Mouse (Mus musculus) adrenal gland, adult (tissue): ENCODE measurements around the gene Cdpf1.
"Not testable (repeated sequence)": the region's sequence is repeated elsewhere in the genome, so short reads cannot be mapped to it uniquely, and the experiment has no call there.

Experiments used
- DNase-seq, 2 experiments: peaks; one replicate each; pipeline ENCODE4 v3.0.0; 2022 to 2023; ENCODE audit warnings: low spot score in 1 of 2; ENCODE audit not compliant: inconsistent age in 2 of 2

Gene Cdpf1

DNA sequence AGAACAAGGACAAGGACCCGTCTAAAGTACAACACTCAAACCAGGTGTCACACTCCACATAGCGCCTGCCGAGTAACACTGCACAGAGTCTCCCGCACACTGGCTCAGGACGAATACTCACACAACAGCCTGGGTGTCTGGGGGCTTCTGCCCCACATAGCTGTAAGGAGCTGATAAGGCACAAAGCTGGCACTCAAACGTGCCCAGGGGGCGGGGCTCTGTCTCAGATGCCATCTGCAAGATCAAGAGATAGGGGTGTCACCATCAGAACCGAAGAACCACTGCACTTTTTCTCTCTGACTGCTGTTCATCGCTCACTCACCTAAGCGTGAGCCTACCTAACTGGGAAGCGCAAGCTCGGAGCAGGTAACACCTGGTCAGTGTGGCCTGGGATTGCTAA lies 2.4 kb downstream of the Cdpf1 start:
- DNase-seq = no peak

DNA sequence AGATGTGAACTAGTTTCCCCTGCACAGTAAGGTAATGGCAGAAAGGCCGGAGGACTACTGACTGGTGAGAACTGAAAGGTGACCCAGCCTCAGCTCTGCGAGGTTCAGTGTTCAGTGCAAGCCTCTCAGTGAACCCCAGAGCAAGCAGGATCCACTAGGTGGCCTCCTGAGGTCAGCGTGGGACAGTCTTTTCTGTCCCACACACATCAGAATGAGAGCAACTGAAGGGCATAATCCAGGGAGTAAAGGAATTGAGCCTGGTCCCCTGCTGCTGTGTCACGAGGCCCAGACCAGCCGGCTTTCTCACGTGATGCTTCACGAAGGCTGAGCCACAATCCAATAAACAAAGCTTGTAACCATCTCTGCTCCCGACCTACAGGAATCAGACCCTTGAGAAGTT lies 3.1 kb downstream of the Cdpf1 start:
- DNase-seq = no peak

DNA sequence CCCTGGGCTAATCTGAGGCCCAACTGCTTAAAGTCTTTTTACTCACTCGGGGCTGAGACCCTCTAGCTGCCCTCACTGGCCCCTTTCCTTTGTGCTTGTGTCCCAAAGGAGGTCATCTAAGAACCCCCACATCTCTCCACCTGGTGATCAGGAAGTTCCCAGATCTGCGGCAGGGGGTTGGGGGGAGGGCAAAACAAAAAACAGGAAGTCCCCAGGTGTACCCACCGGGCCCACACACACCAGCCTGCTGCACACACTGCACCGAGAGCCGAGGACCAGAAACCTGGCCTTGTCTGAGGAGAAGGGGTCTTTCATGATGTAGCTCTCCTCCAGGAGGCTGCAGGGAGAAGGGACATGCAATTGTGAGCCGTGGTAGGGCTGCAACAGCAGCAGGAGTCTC lies 3.5 kb downstream of the Cdpf1 start:
- no peak for DNase-seq

DNA sequence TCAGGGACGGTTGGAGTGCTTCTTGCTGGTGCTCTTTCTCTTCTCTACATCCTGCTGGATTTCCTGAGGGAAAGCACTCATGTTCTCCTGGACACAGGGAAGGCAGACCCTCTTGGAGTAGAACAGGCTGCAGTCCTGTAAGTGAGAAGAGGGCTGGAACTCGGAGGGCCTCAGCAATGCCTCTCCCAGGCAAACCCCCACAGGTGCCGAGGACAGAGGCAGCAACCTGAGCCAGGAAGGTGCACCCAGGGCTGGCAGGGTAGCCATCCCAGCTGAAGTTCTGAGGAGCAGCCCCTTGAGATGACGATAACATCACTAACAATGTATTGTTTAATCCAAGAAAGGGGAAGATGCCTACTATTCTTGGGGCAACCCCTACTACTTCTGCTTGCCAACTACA lies 4.1 kb downstream of the Cdpf1 start:
- DNase-seq = no peak

DNA sequence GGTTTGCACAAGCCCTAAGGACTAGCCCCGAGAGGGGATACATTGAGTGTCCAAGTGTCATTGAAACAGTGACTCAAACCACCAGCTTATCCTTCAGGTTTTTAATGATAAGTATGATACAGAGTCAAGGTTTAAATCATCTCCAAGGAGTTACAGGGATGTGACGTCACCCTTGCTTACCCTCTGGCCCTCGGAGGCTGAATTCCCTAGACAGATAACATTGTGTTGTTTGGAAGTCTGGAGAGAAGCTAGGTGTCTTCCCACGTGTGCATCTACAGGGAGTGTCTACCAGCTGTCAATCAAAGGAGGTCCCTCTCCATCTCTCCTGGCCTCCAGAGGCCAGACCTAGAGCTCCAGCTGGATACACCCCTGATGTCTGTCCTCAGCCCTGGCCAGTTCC lies 4.6 kb downstream of the Cdpf1 start:
- DNase-seq = peak in 1 of 2 experiments; percentile 65

DNA sequence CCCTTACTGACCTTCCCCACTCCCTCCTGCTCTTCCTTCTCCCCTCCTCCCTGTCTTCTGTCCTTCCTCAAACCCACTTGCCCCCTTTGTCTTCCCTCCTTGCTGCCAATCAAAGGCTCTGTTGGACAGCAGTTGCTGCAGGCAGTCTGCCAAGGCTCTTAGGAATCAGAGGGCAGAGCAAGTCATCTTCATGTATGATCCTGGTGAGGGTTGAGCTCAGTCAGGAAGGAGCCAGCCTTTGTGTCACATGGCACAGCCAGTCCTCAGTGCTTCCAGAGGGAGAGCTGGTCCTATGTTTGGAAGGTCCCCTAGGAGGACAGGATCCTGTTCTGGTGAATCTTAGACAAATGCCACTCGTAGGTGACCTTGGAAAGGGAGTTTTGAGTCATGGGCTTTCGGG lies 8.6 kb downstream of the Cdpf1 start:
- DNase-seq = peak; percentile 39 to 71

DNA sequence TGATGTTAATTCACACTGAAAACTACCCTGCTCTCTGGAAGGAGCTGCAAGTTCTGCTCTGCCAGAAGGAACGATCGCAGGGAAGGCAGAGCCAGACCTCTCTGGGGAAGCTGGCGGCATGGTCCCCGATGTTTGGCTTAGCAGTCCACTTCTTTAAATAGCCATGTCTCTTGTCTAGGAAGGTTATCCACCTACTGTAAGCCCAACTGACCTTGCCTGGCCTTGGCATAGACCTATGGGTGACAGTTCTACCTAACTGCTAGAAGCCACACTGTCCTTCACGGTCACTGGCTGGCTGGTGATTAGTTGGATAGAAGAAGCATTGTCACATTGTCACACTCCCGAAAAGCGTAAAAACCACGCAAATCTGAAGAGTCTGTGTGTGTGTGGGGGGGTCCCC lies 12.8 kb downstream of the Cdpf1 start:
- DNase-seq = no peak

DNA sequence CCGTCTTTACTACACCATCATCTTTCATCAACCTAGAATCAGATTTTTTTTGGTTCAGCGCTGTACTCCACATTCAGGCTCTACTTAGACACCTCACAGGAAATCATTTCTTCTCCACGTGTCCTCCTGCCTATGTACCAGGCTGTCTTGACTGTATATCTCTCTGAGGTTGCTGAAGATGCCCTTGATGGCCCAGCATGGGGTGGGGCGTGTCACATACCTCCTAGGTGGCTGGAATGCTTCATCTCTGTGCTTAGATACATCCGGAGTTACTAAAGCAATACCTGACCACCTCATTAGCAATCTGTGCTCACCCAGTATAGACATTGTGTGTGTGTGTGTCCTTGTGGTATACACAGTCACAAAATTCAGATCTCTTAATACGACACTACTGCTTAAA lies 16.0 kb downstream of the Cdpf1 start:
- DNase-seq = no peak

DNA sequence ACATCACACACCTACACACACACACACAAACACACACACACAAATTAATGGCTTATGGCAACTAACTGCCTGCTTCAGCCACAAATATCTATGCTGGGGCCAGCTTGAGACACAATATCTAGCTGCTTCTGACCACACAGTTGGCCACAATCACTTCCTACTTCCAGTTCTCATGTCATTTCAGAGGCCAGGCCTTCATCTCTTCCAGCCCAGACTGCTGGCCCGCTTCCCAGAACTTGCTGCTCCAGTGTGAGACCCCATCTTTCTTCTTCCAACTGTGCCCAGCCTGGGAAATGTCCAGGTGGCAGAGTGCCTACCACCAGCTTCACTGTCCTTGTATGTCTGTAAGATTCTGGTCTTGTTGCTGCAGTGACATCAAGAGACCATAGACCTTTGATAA lies 18.7 kb downstream of the Cdpf1 start:
- DNase-seq = peak in 1 of 2 experiments; percentile 43

DNA sequence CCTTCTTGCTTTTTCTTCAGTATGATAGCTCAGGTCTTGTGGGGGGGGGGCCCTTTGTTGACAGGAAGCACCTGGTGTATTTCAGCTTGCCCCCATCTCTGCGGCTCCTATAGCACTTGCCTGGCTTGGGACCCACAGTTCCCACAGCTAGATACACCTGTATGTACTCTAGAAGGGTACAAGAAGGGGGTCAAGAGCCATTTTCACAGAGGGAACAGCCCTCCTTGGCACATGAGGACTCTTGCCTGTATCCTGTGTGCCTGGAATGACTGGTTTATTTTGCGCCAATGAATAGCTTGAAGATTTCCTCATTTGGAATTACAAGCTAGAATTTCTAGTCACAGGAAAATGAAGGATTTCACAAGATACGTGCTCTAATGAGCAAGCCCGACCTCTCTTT lies 20.0 kb downstream of the Cdpf1 start:
- no peak for DNase-seq

DNA sequence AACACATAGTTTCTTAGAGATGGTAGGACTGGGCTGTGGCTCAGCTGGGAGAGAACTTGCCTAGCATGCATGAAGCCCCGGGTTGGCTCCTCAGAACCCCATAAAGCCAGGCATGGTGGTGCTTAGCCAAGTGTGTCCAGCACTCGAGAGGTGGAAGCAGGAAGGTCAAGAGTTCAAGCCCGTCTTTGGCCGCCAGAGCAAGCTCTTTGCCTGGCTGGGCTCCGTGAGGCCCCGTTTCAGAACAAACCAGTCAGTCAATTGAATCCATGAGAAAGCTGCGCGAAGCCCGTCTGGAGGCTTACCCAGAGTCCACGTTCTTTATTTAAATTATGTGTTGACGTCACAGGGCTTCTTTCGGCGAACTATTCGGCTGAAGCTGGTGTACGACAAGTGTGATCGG lies 22.9 kb downstream of the Cdpf1 start:
- DNase-seq = no peak

DNA sequence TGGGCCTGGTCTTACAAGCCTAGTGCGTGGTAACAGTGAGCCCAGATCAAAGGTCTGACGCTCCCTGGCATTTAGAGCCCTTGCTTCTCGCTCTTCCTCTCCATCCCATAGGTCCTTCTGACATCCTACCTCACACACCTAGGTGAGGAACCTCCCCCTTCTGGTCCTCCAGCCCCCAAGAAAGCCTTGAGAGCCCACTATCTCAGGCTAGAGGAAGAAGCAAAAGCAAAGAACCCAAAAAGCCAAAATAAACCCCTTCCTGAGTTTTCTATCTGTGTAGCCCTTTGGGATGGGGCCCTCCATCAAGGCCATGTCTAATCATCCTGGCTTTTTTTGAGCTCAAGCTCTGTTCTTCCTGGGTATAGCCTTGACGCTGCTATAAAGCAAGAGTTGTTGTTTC lies 23.4 kb downstream of the Cdpf1 start:
- no peak for DNase-seq

DNA sequence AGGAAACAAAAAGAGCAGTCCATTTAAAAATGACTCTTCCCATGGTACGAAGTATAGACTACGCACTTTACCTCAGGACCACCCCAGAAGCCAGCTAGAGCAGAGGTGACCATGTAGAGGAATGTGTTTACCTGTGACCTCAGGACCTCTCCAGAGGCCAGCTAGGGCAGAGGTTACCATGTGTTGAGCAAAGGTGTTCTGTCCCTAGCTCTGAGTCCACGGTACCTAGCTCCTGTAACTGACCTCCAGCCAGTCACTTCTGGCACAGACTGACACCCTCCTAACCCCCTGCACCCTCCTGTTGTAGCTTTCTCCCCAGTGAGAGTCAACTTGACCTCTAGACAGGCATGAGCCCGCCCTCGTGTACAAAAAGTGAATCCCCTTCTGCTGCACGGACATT lies 24.0 kb downstream of the Cdpf1 start:
- no peak for DNase-seq

DNA sequence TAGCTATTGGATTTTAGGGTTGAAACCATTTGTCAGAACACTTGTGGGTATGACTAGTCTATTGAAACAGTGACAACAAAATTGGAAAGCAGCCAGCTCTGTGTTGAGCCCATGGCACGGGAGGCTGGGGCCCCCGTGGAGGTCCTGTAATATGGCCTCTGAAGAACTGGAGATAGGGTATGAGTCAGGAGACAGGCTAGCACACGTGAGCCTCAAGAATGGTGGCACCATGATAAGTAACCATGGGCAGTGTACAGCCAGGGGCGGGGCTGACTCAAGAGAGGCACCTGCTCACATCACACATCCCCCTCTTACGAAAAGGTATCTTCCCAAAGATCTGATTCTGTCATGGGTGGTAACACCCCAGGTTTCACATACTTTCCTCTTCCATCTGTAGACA lies 24.8 kb downstream of the Cdpf1 start:
- no peak for DNase-seq

DNA sequence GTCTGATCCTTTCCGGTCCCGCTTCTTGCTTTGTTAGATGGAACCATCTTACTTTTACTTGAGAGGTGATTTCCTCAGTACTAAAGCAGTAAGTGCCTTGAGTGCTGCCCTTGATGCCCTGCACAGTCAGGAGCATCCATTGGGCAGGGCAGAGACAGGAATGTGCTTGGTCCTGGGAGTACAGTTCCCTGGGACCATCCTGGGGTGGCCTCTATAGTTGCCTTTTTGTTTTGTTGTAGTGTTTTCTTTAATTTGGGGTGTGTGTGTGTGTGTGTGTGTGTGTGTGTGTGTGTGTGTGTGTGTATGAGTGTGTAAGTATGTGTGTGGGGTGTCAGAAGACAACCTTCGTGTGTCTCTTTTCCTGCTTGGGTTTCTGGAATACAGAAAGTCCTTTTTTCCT lies 27.2 kb downstream of the Cdpf1 start:
- no peak for DNase-seq

DNA sequence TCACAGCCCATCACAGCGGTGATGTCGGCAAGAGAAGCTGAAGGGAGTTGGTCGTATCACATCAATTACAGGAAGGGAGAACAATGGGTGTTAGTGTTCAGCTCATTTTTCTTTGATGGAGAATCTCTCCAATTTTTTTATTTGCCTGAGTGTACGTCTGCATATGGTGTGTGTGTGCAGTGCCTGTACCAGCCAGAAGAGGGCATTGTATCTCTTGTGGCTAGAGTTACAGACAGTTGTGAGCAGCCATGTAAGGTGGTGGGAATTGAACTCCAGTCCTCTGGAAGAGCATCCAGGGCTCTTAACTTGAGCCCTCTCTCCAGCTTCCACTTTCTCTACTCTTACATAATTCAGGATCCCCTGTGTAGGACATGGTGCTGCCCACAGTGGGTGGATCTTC lies 28.4 kb downstream of the Cdpf1 start:
- DNase-seq = no peak

DNA sequence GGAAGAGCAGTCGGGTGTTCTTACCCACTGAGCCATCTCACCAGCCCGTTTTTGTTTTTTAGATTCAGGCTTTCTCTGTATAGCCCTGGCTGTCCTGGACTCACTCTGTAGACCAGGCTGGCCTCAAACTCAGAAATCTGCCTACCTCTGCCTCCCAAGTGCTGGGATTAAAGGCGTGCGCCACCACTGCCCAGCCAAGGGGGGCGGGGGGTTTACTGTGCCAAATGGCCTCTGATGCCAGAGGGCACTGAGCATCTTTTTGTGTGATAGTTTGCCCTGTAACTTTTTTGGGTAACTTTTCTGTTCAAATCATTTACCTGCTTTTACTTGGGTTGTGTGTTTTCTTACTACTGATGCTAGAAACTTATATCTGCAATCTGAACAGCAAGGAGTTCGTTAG lies 32.6 kb downstream of the Cdpf1 start:
- DNase-seq = not testable (repeated sequence)

DNA sequence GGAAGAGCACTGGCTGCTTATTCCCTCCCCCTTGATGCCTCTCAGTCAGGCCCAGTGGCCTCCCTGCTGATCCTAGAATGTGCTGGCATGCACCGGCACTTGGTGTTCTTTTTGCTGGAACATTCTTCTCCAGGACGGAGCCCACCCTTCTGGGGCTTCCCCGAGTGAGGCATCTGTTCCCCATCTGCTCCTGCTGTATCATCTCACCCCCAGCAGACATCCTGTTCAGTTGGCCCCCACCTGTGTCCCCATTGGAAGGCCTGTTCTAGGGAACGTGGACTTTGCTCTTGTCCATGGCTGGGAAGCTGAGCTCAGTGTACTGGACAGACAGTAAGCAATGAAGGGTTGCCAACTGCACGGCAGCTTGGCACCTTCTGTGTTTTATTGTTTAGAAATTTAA lies 34.7 kb downstream of the Cdpf1 start:
- no peak for DNase-seq

DNA sequence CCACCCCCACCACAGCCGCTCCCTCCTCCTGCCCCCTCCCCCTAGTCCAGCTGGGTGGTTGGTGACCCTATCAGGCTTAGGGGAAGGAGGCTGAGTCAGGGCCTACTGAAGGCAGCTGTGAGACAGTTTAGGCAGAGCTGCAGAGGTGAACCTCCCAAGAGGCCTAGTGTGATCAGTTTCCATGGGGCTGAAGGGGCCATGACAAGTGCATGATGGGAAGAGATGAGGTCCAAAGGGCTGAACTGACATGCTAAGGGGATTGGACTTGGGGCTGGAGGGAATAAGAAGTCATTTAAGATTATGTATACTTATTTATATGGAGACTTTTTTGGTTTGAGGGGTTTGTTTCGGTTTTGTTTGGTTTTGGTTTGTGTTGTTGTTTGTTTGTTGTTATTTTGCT lies 35.3 kb downstream of the Cdpf1 start:
- DNase-seq = no peak

DNA sequence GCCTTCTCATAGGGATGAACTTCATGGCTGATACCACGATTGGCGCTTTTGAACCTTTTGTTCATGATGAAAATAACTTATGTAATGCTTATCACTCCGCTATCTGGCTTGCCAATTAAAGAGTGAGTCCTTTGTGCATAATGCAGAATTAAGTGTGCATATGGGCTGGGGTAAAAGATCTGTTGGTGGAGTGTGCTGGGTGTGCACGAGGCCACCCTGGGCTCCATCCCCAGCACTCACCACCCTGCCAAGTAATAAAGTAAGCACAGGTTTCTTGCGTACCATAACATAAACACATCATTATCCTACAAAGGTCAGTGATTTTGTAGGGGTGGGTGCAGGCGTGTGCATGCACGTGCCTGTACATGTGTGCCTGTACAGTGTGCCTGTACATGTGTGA lies 36.5 kb downstream of the Cdpf1 start:
- no peak for DNase-seq

DNA sequence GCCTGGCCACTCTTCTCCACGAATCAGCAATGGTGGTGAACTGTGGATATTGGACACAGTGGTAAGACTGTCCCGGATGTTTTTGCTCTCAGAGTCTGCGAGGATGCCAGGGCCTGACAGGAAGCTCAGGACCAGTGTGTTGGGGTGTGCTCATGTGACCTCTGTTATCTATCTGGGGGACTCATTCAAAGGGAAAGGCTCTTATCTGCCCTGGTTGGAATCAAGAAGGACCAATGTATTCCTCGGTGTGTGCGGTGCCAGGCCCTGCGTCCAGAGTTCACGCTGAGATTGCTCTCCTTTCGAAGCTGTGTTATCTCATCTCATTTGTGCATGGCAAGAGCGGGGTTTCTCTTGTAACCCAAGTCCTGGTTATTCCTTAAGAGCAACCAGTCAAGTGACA lies 37.1 kb downstream of the Cdpf1 start:
- no peak for DNase-seq

DNA sequence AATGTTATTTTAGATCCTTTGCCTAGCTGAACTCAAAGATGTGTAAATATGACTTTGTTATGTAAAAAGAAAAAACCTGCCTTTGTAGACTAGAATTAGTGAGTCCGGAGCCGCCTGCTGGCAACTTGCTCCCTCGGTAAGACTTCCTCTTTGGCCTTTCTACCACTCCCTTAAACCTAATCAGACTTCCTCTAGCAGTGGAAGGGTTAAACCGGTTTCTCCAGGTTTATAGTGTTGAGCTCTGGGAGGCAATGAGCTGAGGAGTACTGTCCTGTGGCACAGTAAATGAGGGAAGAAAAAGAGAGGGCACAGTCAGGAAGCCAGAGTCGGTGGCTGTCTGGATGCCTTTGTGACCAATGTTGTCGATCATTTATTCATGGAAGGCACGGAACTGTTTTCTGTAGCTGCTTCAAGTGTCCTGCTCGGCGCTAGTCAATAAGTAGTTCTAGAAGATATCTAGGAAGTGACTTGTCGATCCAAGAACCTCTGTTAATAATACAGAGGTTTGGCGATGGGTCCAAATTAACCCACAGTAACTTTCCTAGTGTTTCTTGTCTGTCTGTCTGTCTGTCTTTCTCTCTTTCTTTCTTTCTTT lies 39.3 kb downstream of the Cdpf1 start:
- DNase-seq = peak in 1 of 2 experiments; percentile 33

DNA sequence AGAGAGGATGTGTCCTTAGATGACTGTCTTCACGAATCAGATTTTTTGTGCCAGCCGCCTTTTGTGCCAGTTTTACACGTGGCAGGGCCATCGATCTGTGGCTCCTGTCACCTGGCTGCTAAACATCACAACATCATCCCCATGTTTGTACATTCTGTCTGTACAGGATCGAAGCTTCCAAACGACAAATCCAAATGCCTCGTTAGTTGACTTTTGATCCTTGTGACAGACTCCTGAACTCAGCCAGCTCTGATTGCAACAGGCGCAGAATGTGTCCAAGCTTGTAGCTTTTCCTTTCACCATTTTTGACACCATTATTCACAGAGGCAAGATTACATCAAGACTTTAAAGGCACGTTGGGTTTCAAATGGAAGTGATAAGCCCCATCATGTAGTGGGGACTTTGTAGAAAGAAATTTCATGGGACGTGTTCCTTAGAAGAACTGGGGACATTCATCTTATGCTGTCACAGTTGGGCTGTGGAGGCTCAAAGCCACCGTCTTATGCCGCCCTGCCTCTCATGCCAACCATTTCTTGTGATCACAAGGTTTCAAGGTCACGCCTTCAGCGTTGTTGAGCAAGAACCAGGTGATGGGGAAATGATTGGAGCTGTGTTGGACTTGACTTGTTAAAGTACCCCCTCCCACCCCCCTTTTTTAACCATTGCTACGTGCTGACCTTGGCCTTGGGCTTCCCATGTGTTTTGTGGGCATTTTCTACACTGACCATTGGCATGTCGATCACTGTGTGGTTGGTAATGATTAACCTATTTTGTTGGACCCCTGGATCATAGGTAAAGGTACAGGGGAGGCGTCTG lies 40.0 kb downstream of the Cdpf1 start:
- peak in 1 of 2 experiments; percentile 56 for DNase-seq
